In the genomic region with DNA sequence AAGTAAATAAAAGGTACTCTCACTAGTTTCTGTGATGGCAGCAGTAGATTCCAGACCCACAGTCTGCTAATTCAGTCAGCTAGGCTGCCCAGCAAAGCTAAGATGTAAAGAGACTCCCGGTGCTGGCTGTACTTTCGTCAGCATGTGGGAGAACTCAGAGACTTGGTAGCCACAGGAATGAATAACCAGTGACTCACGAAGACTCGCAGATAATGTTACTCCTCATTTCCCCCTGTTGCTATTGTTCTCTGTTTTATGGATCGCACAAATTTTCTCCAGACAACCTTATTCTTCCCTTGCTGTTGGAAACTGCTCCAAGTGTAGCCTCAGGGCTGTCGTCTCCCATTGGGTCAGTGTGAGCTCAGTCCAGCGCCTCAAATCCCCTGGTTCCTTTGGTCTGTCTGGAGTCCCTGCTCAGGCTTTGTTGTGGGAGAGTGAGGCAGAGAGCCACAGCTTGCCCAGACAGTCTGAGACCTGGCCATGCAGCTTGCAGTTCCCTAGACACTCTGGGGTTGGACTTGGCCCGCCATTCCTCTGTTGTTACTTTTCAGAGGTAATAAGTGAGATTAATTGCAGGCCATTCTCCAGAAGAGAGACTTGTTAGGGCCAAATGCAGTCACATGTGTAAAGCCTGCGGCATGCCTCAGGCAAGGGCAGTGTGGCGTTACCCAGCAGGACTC, we compare ENCODE assay signal across 11 mouse cellular contexts.
A peak's percentile ranks its signal among the peaks of the same experiment; 100 is the strongest.
DNase-seq lines count a peak whose midpoint lies in the region; ATAC-seq and TF ChIP-seq lines count a peak whose summit lies in the region.
"Had no signal": no experiment of that assay in that cellular context is flagged by ENCODE, and none has a peak within 500 bp of the region (broad histone marks: within the 10 kb centered on the region; RNA-seq: fewer than 3 reads in every experiment).

No protein-coding gene starts in this region.

- H3K36me3 ChIP-seq in heart, postnatal 0 days (replicated peaks; ENCODE audit: control insufficient read depth, insufficient read depth, low read length): no peaks in the 10 kb centered on the region; the same call in 1 of the 2 replicates
- peaks cover 13% of the 10 kb centered on the region; the same call in 1 of the 2 replicates for H3K36me3 ChIP-seq in embryonic facial prominence, embryonic 13.5 days

- H3K9me3 ChIP-seq in heart, postnatal 0 days (replicated peaks; ENCODE audit: control insufficient read depth, low read length): no peaks in the 10 kb centered on the region
- H3K9me3 ChIP-seq in embryonic facial prominence, embryonic 13.5 days: no peaks in the 10 kb centered on the region
- H3K9me3 ChIP-seq: liver, embryonic 12.5 days; neural tube, embryonic 12.5 days had no signal

- H3K27me3 ChIP-seq in heart, postnatal 0 days (ENCODE audit: control insufficient read depth, insufficient read depth, low read length): no peaks in the 10 kb centered on the region
- no peaks in the 10 kb centered on the region for H3K27me3 ChIP-seq in embryonic facial prominence, embryonic 13.5 days
- H3K27me3 ChIP-seq: liver, embryonic 12.5 days; neural tube, embryonic 12.5 days had no signal

- ATAC-seq in heart, postnatal 0 days (ENCODE audit: insufficient read depth, low read depth): 0 out of 2 replicates have a peak, but pooled peaks have one; percentile 15
- ATAC-seq in embryonic facial prominence, embryonic 13.5 days (ENCODE audit: insufficient number of reproducible peaks, insufficient read depth, low FRiP score, low TSS enrichment, low read depth): peak; percentile 62
- ATAC-seq: intestine, embryonic 16.5 days; liver, embryonic 12.5 days had no signal

- H3K4me2 ChIP-seq in heart, postnatal 0 days (ENCODE audit: low read depth, low read length): no peak overlapping the region
- H3K4me2 ChIP-seq in embryonic facial prominence, embryonic 13.5 days: no peak overlapping the region
- H3K4me2 ChIP-seq: liver, embryonic 12.5 days; neural tube, embryonic 12.5 days had no signal

- no peak for TF ChIP-seq EP300 in heart, postnatal 0 days (IDR thresholded peaks at IDR 0.05; ENCODE audit: low read depth)

- TF ChIP-seq CTCF in heart, postnatal 0 days (IDR thresholded peaks at IDR 0.05; ENCODE audit: low read depth): no peak

- DNase-seq in heart, postnatal 0 days (ENCODE audit: low spot score): peak; percentile 33
- no peak for DNase-seq in heart, adult 9 months (ENCODE audit: low spot score in 2 of 2)
- peak; percentile 86 for DNase-seq in NIH3T3 (ENCODE audit: low read depth)
- peak; percentile 19 to 49 for DNase-seq in kidney, postnatal 25 days
- DNase-seq in layer of hippocampus, adult 11-12 months (ENCODE audit: low spot score): no peak
- DNase-seq in cerebellum, postnatal 4 days (ENCODE audit: low spot score in 2 of 2): no peak
- DNase-seq in ovary, postnatal 14 days (ENCODE audit: low spot score): no peak

- whole genome bisulfite sequencing in heart, postnatal 0 days: 59% methylated on average over 10 of the region's 10 CpGs
- 42% methylated on average over 10 of the region's 10 CpGs for WGBS in embryonic facial prominence, embryonic 13.5 days

- H3K9ac ChIP-seq in heart, postnatal 0 days (replicated peaks; ENCODE audit: low read depth, low read length): no peak overlapping the region
- H3K9ac ChIP-seq in embryonic facial prominence, embryonic 13.5 days: no peak overlapping the region; the same call in 1 of the 2 replicates
- H3K9ac ChIP-seq: liver, embryonic 12.5 days; neural tube, embryonic 12.5 days had no signal

- 0 out of 2 replicates have a peak overlapping the region, but pooled peaks have one; percentile 30 for H3K27ac ChIP-seq in heart, postnatal 0 days (ENCODE audit: low read depth)
- peak overlapping the region; percentile 81 for H3K27ac ChIP-seq in embryonic facial prominence, embryonic 13.5 days
- H3K27ac ChIP-seq: liver, embryonic 12.5 days; neural tube, embryonic 12.5 days had no signal

- peaks cover 19% of the 10 kb centered on the region for H3K4me1 ChIP-seq in heart, postnatal 0 days (ENCODE audit: control insufficient read depth, insufficient read depth)
- H3K4me1 ChIP-seq in embryonic facial prominence, embryonic 13.5 days: peaks cover 51% of the 10 kb centered on the region

- no peak overlapping the region for H3K4me3 ChIP-seq in heart, postnatal 0 days (ENCODE audit: low read depth, low read length)
- no peak overlapping the region for H3K4me3 ChIP-seq in embryonic facial prominence, embryonic 13.5 days
- H3K4me3 ChIP-seq: liver, embryonic 12.5 days; neural tube, embryonic 12.5 days had no signal

Comparison
In these comparisons a context has a peak if more than half of its experiments do, and no peak if none do; other contexts are left out.
1. DNase-seq: peak in heart, postnatal 0 days (single experiment), NIH3T3 (single experiment) and kidney, postnatal 25 days (2 of 2); none in heart, adult 9 months (0 of 2), layer of hippocampus, adult 11-12 months (single experiment), cerebellum, postnatal 4 days (0 of 2) and ovary, postnatal 14 days (single experiment).